Mouse (Mus musculus): ENCODE results near the gene Nsdhl.

Gene Nsdhl

DNA sequence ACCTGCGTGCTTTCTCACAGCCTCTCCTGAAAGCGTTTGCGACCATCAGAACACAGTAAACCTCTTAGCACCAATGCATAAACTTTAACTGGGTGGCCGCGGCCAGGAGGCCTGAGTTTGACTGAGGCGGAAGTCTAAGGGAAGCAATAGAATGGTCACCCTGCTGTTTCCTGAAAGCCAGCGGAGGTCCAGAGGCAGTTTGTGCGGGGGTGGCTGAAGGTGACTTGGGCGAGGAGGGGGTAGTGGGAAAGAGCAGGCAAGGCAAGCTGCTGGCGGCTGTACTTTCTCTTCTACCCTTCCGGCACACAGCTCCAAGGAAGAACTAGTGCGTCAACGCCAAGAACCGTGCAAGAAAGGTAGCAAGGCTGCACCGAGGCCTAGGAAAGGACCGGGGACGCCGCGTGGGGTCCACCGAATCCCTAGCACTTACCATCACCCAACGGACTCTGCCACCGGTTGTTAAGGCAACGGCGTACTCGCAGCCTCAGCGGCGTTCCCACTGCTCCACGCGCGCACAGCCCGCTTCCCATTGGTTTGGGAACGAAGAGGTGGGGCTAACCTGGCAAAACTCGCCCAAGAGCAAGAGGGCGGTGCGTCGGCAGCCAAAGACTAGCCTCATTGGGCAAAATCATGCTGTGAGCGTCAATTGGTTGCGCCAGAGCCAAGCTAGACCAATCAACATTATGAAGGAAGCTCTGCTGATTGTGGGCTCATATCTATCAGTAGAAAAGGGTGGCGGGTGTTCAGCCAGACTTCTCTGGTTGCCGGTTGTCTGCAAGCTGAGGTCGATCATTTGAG is at the start of gene Nsdhl, which contains the start of gene Cetn2:
Gene Nsdhl, plus strand, starts transcription at position 674 of the 798 bp plus-strand sequence.
Gene Cetn2, minus strand, starts transcription at position 528 of the 798 bp plus-strand sequence.
- no peaks in the 10 kb centered on the region for H3K27me3 ChIP-seq (ENCODE audit: control insufficient read depth, insufficient read depth, low read length, poor library complexity, severe bottlenecking)
- DNase-seq (ENCODE audit: low read depth, low spot score): peak; percentile 88
- H3K36me3 ChIP-seq (ENCODE audit: control insufficient read depth, insufficient read depth, low read length, poor library complexity, severe bottlenecking): no peaks in the 10 kb centered on the region

DNA sequence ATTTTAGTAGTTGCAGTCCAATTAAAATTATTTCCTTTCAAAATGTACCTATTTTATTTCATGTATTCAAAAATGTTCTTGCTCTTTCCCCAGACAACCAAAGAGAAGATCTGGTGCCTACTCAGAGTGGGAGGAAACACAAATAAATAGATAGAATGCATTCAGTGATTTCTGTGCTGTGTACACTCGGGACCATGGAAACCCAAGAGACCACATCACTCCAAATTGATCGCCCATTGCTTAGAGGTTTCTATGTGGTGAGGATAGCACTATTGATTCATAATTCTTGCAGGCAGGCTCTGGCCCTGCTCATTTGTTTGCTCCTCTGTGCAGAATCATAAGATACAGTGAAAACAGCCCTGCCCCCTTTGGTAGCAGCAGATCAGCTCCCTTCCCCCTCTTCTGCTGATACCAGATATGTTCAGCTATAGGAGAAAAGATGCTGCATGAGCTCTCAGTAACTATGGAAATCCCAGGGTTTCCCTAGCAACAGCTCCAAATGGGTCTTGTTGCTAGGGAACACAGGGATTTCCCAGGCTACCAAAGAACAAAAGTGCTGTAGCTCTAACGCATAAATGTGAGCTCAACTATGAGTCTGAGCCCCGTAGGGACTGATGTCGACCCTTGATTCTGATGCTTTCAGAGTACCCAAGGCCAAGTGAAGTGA is 22.8 kb upstream of the Nsdhl start:
- Histone ChIP-seq H3K27me3 (ENCODE audit: control insufficient read depth, insufficient read depth, low read length, poor library complexity, severe bottlenecking) (no peaks in the 10 kb centered on the region), H3K36me3 (ENCODE audit: control insufficient read depth, insufficient read depth, low read length, poor library complexity, severe bottlenecking) (no peaks in the 10 kb centered on the region)
- DNase-seq (ENCODE audit: low read depth, low spot score): no peak

DNA sequence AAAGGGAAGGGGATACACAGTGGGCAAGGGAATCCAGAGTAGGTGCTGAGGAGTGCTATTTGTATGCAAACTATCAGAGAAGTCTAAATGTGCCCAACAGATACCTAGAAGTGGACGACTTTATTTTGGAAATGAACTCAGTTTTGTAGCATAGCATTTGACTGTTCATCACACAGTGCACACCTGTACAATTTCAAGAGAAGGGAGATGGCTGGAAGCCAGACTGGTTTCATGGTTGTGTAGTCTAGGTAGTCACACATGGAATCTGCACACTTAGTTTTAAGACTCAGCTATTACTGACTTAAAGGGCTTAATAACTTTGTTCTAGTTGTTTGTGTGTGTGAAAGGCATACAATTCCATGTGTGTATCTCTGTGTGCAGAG is 22.3 kb upstream of the Nsdhl start:
- Histone ChIP-seq H3K36me3 (ENCODE audit: control insufficient read depth, insufficient read depth, low read length, poor library complexity, severe bottlenecking) (no peaks in the 10 kb centered on the region), H3K27me3 (ENCODE audit: control insufficient read depth, insufficient read depth, low read length, poor library complexity, severe bottlenecking) (no peaks in the 10 kb centered on the region)
- no peak for DNase-seq (ENCODE audit: low read depth, low spot score)

DNA sequence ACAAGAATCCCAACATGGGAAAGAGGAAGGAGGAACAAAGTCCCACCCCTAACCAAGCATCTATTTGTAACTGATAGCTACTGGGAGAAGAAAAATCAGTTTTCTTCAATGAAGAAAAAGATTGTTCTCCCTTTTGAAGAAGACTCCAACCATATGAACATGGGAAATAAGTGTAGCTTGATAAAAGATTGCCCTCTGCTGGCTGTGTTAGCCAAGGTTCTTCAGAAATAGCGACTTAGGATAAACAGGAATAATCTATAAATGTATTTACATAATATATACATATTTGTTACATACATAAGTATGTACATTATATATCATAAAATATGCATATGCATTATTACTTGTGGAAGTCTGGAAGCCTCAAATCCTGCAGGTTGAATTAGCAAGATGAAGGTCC is 15.8 kb upstream of the Nsdhl start:
- no peaks in the 10 kb centered on the region for H3K36me3 ChIP-seq (ENCODE audit: control insufficient read depth, insufficient read depth, low read length, poor library complexity, severe bottlenecking)
- no peaks in the 10 kb centered on the region for H3K27me3 ChIP-seq (ENCODE audit: control insufficient read depth, insufficient read depth, low read length, poor library complexity, severe bottlenecking)
- no peak for DNase-seq (ENCODE audit: low read depth, low spot score)

DNA sequence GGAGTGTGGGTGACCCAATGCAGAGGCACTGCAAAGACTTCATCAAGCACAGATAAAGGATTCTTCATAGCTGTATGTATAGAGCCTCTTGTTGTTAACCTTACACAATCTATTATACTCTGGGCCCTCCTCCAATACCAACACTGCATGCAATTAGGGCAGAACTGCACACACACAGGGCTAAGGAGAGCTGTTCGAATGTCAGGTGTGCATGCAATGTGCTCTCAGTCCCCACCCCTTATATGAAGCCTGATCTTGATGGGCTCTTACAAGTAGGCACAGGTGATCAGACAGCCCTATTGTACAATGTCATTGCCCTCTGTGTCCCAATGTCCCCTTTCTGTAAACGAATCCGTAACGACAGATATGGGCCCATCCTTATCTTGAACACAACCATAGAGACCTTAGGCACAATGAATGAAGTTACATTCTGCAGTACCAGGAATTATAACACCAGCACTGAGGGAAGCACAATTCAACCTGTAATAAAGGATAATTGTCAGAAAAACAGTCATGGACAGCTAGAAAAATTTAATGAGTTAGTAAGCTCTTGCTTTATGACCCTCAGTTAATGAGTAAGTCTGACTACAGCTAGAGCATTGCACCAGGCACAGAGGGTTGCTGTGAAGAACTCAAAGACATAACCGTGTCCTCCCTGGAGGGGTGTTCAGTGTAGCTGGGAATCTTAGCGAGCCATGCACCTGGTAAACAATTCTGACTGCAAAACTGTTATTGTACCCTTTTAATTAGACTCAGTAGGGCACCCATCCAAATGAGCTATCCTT is 10.5 kb upstream of the Nsdhl start:
- DNase-seq (ENCODE audit: low read depth, low spot score): no peak
- Histone ChIP-seq H3K36me3 (ENCODE audit: control insufficient read depth, insufficient read depth, low read length, poor library complexity, severe bottlenecking) (no peaks in the 10 kb centered on the region), H3K27me3 (ENCODE audit: control insufficient read depth, insufficient read depth, low read length, poor library complexity, severe bottlenecking) (no peaks in the 10 kb centered on the region)

DNA sequence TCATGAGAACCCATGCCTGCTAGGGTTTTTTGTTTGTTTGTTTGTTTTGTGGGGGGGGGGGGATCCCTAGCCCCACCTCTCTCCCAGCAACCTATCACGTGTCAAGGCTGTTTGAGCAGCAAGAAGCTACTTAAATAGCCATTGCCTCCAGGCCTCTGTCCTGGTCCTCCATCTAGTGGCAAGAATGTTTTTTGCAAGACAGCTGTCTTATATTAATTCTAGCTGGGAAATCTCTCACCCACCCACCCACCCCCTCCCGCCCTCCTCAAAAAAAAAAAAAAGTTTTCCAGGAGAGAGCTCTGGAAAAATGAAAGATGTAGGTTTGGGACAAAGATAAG is 10.0 kb upstream of the Nsdhl start:
- Histone ChIP-seq H3K36me3 (ENCODE audit: control insufficient read depth, insufficient read depth, low read length, poor library complexity, severe bottlenecking) (no peaks in the 10 kb centered on the region), H3K27me3 (ENCODE audit: control insufficient read depth, insufficient read depth, low read length, poor library complexity, severe bottlenecking) (no peaks in the 10 kb centered on the region)
- DNase-seq (ENCODE audit: low read depth, low spot score): peak; percentile 3

DNA sequence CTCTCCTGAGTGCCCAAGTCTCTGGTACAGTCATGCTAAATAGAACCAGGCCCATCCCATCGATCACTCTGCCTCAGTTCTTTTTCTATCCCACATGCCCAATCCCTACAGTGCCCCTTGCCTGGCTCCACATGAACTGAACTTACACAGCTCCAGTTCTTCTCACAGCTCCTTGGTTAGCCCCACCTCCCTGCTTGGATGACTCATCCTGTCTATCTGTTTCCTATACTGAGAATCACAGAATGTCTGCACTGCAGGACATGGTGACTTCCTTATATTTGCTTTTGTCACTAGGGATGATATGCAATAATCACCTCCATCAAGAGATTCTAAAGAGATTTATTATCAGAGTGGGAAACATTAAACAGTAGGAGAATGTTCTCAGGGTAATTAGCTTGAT is 6.7 kb upstream of the Nsdhl start:
- DNase-seq (ENCODE audit: low read depth, low spot score): no peak
- Histone ChIP-seq H3K27me3 (ENCODE audit: control insufficient read depth, insufficient read depth, low read length, poor library complexity, severe bottlenecking) (no peaks in the 10 kb centered on the region), H3K36me3 (ENCODE audit: control insufficient read depth, insufficient read depth, low read length, poor library complexity, severe bottlenecking) (no peaks in the 10 kb centered on the region)

DNA sequence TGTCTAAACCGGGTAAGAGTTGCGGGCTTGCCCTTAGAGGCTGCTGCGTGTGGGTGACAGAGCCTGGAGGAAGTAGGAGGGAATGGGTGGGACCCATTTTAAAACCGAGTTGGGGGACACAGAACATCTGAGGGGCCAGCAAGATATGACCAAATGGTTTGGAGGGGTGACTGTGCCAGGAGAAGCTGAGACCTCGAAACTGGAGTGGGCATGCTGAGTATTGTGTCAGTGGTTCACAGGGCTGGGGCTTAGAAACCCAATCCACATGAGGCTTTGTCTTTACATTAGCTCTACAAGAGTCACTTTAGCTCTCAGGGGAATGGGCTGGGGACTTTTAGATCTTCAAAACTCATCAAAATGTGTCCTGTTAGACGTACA is 314 bp downstream of the Nsdhl start:
- Histone ChIP-seq H3K27me3 (ENCODE audit: control insufficient read depth, insufficient read depth, low read length, poor library complexity, severe bottlenecking) (no peaks in the 10 kb centered on the region), H3K36me3 (ENCODE audit: control insufficient read depth, insufficient read depth, low read length, poor library complexity, severe bottlenecking) (no peaks in the 10 kb centered on the region)
- peak; percentile 0 for DNase-seq (ENCODE audit: low read depth, low spot score)

DNA sequence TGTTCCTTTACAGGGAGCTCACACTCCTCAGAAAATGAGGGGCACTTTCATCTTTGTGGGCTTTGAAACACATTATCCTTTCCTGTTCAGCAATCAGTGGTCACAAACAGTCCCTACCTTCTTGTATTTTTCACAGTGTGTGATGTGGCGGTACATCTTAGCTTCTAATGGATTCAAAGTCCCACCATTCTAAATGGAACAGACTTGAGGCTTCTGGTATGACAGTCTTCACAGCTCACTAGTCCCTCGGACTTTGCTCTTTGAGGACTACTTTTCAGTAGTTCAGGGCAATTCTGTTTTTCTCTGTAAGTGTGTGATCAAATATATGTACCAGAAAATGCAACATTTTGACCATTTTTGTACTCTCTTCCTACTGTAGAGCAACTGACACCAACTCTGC is 3.0 kb downstream of the Nsdhl start:
- H3K27me3 ChIP-seq (ENCODE audit: control insufficient read depth, insufficient read depth, low read length, poor library complexity, severe bottlenecking): no peaks in the 10 kb centered on the region
- DNase-seq (ENCODE audit: low read depth, low spot score): no peak

DNA sequence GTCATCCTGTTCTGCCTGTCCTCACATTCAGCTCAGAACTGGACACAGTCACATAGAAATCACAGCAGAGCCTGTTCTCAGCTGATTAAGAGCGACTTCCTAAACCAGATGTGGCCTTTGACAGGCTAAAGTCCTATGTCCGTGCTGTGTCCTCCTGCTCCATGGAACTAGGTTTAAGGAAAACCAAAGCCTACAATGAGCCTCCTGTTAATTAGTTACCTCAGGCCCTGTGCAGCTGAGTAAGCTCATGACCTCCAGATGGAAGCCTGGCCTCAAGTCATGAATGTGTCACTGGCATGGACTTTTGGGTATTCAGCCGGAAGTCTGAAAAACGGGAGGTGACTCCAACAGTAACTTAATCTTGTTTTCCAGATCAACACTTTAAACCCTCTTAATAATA is 35.1 kb downstream of the Nsdhl start:
- Histone ChIP-seq H3K36me3 (ENCODE audit: control insufficient read depth, insufficient read depth, low read length, poor library complexity, severe bottlenecking) (no peaks in the 10 kb centered on the region), H3K27me3 (ENCODE audit: control insufficient read depth, insufficient read depth, low read length, poor library complexity, severe bottlenecking) (no peaks in the 10 kb centered on the region)
- DNase-seq (ENCODE audit: low read depth, low spot score): no peak

More for the DNA sequence above, 3.0 kb downstream of the Nsdhl start:
- H3K36me3 ChIP-seq (ENCODE audit: control insufficient read depth, insufficient read depth, low read length, poor library complexity, severe bottlenecking): no peaks in the 10 kb centered on the region

DNA sequence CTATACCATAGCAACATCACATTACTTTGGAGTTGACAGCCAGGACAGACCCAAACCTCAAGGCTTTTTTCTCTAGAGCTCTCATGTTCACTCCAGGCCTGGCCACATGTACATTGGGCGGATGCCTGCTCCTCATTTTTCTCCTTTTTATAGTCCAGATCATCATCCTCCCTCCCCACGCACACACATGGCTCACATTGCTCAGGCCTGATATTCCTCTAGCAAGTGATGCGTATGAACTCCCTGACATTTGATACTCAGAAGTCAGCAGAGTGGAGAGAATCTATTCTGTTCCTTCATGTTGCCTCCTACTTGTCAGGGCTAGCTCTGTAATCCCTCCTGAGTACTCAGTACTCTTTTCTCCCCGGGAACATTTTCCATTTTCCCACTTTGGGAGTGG is 38.1 kb downstream of the Nsdhl start:
- Histone ChIP-seq H3K36me3 (ENCODE audit: control insufficient read depth, insufficient read depth, low read length, poor library complexity, severe bottlenecking) (no peaks in the 10 kb centered on the region), H3K27me3 (ENCODE audit: control insufficient read depth, insufficient read depth, low read length, poor library complexity, severe bottlenecking) (no peaks in the 10 kb centered on the region)
- no peak for DNase-seq (ENCODE audit: low read depth, low spot score)

DNA sequence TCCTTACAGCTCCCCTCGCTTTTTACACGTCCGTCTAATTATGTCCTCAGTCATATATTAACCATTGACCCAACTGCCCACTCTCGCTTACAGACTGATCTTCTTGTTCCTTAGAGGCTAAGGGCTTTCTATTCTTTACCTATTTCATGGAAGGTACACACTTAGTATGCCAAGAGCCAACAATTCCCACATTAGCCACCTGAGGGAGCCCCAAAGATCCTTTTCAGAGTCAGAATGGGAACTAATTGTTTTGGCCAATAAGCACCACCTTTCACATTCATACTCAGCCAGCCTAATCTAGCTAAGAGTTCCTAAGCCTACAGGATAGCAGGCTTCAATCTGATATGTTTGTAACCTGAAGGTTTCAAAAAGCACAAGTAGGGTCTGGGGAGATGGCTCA is 42.1 kb downstream of the Nsdhl start:
- DNase-seq (ENCODE audit: low read depth, low spot score): peak; percentile 5
- no peaks in the 10 kb centered on the region for H3K27me3 ChIP-seq (ENCODE audit: control insufficient read depth, insufficient read depth, low read length, poor library complexity, severe bottlenecking)
- H3K36me3 ChIP-seq (ENCODE audit: control insufficient read depth, insufficient read depth, low read length, poor library complexity, severe bottlenecking): no peaks in the 10 kb centered on the region

DNA sequence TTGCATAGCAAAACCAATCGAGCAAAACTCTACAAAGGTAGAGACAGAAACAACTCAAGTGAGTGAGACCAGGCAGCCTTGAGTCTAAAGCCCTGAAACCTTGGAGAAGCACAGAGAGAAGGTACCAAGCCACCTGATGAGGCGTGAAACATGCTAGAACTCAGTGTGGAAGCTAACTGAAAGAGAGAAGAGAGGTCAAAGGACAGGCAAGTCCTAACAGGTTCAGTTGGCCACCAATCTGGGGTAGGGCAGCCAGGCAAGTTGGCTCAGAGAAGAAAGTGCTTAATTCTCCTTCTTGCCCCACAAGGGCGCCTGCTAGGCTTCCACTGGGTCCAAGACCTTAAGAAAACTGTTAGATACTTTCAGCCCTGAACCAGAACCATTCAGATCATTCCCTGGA is 43.2 kb downstream of the Nsdhl start:
- H3K27me3 ChIP-seq (ENCODE audit: control insufficient read depth, insufficient read depth, low read length, poor library complexity, severe bottlenecking): no peaks in the 10 kb centered on the region
- no peak for DNase-seq (ENCODE audit: low read depth, low spot score)
- H3K36me3 ChIP-seq (ENCODE audit: control insufficient read depth, insufficient read depth, low read length, poor library complexity, severe bottlenecking): no peaks in the 10 kb centered on the region

DNA sequence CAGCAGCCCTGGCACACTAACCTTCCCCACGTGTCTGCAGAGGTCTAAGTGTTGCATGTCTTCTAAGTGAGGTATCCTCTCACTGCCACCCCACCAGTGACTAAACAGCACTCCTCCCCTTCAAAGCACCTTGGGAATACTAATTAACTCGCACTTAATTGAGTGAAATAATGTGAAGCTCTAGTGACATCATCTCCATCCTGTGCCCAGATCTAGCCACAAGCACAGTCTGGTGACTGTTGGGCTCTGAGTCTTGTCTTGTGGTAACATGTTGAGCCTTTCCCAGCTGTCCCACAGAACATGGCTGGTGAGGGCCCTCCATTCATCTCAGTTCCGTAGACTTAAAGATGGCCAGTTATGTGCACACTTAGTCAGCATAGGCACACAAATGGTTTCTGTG is 44.4 kb downstream of the Nsdhl start:
- Histone ChIP-seq H3K27me3 (ENCODE audit: control insufficient read depth, insufficient read depth, low read length, poor library complexity, severe bottlenecking) (no peaks in the 10 kb centered on the region), H3K36me3 (ENCODE audit: control insufficient read depth, insufficient read depth, low read length, poor library complexity, severe bottlenecking) (no peaks in the 10 kb centered on the region)
- no peak for DNase-seq (ENCODE audit: low read depth, low spot score)

DNA sequence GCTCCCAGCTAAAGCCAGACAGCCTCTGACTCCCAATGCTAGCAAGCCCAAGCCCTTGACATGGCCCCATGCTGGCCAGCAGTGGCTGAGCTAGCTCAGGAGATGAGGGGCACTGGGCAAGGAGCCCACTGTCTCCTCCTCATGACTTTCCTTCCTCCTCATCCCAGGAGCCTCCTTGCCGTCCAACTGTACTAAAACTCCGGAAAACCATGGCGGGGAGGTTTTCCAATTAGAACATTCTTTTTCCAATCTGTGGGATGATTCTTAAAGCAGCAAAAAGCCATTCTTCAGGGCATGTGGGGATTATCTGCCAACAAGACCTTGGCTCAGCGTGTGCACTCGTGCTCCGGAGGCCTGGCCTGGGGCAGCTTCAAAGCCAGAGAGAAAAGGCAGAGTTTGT is 64.5 kb downstream of the Nsdhl start:
- Histone ChIP-seq H3K27me3 (ENCODE audit: control insufficient read depth, insufficient read depth, low read length, poor library complexity, severe bottlenecking) (no peaks in the 10 kb centered on the region), H3K36me3 (ENCODE audit: control insufficient read depth, insufficient read depth, low read length, poor library complexity, severe bottlenecking) (no peaks in the 10 kb centered on the region)
- DNase-seq (ENCODE audit: low read depth, low spot score): no peak

All from splenic B cell, adult 2 months (primary cell).